Mouse (Mus musculus): ENCODE measurements around the gene Smad1.
A peak's percentile ranks its signal among the peaks of the same experiment; 100 is the strongest.
"Not testable (repeated sequence)": the region's sequence is repeated elsewhere in the genome, so short reads cannot be mapped to it uniquely, and the experiment has no call there.

Smad1 gene

DNA sequence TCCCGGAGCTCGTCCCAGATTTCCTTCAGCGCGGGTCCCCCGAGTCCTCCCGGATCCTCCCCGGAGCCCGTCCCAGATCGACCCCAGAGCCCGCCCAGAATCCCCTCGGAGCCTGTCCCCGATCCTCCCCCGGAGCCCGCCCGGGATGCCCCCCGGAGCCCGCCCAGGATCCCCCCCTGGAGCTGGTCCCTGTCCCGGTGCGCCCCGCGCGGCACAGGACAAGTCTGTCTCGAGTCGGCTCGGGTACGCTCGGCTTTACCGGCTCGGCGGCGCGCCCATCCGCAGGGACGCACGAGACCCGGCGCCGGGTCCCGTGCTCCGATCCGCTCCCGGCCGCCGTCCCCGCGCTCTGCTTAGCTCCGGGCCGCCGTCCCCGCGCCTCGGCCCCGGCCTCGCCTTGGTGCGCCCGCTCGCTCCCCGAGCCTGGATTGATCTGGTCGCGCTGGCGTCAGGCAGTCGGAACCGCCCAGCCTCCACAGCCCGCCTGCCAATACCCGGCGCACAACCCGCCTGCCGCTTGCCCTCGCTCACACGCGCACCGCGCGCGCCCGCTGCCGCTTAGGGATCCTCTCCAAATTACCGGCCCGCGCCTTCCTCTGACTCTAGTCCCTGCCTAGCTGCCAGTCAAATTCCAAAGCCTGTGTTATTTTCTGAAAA lies at the start of gene Smad1:
TSS of gene Smad1 (minus strand) at position 525 of the 657 bp plus-strand sequence.
- peak; percentile 91 for DNase-seq (ENCODE audit: low spot score)

DNA sequence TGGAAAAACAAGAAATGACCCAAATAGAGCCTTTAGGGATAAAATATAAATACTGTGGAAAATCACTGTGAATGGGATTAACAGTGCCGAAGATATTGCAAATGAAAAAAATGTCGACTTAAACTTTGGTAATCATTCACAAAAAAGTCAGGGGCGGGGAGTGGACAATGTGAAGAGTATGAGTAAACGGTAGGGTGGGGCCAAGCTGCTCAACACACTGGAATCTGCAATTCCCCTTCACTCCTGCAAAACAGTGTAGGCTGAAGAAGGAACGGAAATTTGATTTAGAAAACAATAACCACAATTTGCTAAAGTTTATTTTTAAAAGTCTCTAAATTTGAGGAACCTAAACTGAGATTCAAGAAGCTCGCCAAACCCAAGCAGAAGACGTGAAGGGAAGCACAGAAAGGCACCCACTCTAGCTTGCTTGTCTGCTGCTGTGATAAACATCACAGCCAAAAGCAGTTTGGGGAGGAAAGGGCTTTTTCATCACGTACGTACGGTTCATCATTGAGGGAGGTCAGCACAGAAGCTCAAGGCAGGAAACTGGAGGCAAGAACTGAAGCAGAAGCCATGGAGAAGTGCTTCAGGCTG lies 48.0 kb upstream of the Smad1 start:
- DNase-seq (ENCODE audit: low spot score) = no peak

DNA sequence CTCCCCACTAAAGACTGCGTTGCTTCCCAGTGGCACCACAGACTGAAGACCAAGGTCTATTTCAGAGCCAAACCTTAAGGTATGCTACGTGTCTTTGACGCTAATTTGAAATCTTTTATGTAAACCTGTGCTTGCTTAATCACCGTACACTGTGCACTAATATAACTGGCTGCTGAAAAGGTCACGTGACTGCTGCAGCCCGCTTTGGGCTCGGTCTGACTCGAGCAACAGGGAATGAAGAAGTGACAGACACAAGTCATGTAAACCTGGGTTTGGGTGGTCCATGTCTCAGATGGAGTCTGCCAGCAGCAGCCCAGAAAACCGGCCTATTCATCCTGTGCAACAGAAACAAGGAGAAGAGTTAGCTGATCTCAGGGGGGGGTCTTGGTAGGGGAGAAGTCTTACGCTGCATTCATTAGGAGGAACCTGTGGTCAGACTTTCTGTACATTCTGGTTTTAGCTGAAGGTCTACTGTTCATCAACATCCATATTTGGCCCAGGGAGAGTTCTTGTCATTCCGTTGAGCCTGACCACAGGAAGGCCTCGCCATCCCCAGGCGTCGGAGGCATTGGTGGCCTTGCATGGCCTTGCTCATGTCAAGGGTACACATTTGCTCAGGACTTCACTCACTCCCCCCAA lies 44.3 kb upstream of the Smad1 start:
- no peak for DNase-seq (ENCODE audit: low spot score)

DNA sequence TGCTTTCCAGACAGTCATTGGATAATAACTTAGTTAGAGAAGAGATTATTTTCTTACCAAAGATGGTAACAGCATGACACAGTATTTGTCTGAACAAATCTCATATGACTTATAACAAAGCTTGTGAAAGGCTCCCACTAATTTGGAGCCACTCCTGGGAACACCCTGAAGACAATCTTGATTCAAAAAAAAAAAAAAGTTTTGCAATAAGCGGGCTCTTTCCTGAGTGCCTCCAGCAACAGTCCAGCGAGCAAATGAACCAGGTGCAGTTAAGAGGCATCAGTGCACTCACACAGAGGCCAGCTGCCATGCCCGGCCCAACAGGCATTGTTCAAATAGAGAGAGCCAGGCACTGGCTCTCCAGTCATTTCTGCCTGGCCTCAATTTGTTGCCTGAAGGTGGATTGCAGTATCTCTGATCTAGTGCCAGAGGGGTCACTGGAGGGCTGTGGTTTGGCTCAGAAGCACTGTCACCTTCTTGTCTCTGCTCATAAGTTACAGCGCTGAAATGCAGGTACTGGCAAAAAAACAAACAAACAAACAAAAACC lies 34.7 kb upstream of the Smad1 start:
- DNase-seq (ENCODE audit: low spot score) = no peak

DNA sequence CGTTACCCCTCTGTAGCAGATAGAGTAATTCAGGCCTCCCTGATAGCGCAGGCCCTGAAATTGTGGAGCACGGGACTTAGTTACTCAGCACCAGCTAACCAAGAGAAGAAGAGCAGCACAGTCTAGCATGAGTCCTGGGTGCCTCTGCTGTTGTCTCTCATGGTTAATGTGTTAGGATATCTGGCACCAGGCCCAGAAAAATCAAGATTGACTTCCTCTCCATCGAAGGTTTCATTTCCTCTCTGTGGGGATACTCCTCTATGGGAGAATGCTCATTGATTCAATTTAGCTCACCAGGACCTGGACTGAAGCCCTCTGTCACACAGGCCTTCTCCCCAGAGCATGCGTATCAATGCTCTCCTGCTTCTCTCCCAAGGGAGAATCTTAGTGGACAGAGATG lies 15.6 kb upstream of the Smad1 start:
- no peak for DNase-seq (ENCODE audit: low spot score)

DNA sequence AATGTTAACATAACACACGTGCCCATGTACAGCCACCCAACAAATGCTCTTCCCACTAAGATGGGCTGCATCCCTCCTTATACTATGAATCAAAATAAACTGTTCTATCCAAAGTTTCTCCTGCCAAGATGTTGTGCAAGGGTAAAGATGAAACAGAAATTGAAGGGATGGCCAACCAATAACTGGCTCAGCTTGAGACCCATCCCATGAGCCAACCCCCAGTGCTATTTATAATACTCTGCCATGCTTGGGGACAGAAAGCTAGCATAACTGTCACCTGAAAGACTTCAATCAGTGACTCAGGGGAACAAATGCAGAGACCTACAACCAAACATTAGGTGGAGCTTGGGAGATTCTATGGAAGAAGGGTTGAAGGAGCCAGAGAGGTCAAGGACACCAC lies 11.2 kb upstream of the Smad1 start:
- DNase-seq (ENCODE audit: low spot score) = no peak

DNA sequence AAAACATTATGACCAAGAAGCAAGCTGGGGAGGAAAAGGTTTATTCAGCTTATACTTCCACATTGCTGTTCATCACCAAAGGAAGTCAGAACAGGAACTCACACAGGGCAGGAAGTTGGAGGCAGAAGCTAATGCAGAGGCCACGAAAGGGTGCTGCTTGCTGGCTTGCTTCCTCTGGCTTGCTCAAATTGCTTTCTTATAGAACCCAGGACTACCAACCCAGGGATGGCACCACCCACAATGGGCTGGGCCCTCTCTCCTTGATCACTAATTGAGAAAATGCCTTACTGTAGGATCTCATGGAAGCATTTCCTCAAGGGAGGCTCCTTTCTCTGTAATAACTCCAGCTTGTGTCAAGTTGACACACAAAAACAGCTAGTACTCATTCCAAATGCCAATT lies 8.0 kb upstream of the Smad1 start:
- DNase-seq (ENCODE audit: low spot score) = not testable (repeated sequence)

DNA sequence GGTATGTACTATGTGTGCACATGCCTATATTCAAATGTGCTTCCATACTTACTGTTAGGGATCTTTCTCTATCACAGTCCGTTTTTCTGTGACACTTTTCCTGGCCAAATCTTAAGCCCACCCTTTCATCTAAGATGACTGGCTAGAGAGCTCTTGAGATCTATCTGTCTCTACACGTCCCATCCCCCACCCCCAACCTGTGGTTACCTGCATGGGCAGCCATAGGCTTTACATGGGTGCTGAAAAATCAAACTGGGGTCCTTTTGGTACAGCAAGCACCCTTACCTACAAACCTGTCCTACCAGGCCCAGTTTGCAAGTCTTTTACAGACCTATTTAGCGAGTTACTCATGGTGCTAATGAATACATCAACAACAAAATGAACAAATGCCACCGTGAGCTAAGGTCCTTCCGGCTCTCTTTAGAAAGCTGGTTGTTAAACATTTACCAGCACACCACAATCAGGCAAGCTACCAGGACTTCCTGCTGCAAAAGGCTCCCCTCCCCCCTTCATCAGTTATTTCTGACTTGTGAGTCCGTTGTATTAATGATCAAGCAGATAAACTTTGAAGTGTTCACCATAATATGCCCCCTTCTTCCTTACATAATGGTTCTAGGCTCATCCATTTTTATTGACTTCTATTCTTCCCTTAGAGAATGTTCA lies 5.7 kb upstream of the Smad1 start:
- no peak for DNase-seq (ENCODE audit: low spot score)

DNA sequence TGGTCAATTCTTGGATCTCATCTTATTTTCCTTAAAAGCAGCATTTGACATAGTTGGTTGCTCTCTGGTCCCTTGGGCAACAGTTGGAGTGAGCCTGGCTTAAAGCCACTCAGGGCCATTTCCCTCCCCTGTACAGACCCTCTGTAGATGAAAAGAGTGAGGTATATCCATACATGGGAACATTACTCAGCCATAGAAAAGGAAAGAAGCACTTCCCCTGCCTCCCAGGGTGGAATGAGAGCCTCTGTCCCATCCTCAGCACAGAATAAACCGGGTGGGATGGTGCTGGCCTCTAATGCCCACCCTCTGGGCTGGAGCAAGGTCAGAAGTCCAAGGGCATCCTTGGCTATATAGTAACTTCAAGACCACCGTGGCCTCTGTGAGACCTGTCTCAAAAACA lies 1.4 kb upstream of the Smad1 start:
- no peak for DNase-seq (ENCODE audit: low spot score)

DNA sequence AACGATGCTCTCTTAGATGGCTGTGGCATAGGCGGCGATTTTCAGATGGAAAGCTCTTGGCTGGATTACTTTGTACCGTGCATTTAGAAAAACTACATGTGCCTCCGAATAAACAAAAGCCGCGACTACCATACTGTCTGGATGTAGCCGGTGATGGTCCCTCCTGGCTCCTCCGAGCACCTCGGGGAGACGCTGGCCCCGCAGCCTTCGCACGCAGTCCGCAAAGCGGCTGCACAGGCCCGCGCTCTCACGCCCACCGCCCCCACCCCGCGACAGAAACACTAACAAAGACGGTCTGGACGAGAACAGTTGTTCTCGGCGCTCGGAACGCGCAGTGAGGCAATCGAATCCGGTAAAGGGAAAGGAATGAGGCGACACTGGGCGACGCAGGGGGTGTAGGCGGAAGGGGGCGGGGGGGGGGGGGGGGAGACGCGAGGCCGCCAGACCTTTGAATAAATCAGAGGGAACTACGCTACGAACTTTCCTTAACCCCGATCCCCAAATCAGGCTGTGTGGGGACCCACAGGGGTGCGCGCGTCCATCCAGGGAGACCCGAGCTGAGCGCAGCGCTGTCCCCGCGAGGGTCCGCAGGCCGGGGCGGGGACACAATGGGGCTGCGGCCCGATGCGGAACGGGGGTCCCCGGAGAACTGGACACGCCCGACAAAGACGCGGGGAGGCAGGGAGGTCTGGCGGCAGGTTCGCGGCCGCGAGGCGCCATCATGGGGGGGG lies 902 bp downstream of the Smad1 start:
- peak; percentile 27 for DNase-seq (ENCODE audit: low spot score)

DNA sequence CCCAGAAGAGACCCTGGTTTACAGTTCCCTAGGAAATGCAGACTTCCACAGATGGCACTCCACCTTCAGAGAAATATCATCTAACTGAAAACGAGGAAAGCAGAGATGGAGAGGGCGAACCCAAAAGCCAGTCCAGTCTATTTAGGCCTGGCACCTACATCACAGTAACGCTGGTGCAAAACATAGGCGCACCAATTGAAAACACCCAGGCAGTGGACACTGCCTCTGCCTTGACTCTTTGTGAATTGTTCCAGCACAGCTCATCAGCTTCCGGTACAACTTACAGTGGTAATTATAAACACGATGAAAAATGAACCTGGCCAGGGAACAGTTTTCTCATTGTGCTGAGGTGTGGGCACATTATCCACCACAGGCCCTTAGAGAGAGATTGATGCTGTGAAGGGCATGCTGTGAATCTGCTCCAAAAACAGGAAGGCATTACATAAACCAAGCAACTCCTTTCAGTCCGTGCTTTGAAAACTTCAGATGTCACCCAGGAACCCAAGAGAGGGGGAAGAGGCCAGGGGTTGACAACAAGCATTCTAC lies 1.5 kb downstream of the Smad1 start:
- DNase-seq (ENCODE audit: low spot score) = no peak

DNA sequence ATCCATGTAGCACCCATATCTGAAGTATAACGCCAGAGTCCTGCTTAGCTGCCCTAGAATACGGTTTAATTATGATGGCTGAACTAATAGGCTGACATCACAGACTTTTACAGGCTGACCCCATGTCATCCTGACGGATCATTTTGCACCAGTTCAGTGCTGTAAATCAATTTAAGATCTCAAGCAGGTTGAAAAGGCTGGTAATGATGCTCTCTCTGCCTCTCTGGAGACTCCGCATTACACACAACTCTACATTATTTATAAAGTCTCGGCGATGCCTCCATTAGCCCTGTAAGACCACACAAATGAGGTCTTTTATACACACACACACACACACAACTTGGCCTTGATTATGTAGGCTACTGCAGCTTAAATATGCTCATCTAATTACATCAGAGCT lies 2.4 kb downstream of the Smad1 start:
- DNase-seq (ENCODE audit: low spot score) = no peak

DNA sequence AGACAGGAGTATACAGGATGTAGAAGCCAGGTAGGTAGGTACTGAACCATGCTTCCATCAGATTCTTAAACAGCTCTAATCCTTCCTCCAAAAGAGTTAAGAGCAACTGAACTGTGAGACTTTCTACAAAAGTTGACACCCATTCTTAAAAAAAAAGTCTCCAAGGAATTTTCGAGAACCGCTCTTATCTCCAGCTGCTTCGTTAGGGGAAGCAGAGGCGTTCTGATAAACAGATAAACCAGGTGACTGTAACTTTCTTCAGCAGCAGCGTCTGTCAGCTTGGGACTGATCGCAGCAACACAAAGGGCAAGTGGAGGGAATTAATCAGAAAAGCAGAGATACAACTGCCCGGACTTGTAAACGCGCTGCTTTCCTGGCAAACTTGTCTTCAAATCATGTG lies 5.3 kb downstream of the Smad1 start:
- DNase-seq (ENCODE audit: low spot score) = no peak

DNA sequence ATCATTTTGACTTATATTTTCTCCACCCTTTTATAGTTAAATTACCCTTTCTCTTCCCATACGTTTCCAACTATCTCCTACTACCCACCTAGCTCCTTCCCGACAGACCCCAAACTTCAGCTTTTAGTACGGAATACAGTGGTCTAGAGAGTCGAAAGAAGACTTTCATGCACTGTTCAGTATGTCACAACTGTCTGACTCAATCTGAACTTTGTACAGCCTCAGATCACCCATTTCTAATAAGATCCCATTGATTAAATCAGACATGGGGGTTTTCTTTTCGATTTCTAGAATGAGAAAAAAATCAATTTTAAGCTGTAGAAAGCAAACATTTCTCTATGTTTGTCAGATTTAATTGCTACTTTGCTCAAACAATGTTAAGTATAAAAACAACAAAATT lies 6.1 kb downstream of the Smad1 start:
- DNase-seq (ENCODE audit: low spot score) = no peak

DNA sequence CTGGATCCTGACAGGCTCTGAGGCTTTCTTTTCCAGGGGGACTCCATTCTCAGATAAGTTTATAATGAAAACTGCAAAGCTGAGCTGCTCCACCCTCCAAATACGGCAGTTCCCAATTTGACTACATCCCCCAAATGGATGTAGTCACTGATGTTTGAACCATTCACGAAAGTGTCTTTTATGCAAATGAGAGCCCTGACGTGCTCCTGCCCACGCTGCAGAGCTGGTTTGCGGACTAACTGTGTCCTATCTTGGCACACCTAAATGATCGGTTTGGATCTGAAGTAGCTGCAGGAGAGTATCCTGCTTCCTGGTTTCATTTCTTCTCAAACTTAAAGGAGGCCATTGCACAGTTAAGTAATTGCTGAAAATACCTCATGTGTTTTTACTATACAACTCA lies 6.7 kb downstream of the Smad1 start:
- DNase-seq (ENCODE audit: low spot score) = no peak

DNA sequence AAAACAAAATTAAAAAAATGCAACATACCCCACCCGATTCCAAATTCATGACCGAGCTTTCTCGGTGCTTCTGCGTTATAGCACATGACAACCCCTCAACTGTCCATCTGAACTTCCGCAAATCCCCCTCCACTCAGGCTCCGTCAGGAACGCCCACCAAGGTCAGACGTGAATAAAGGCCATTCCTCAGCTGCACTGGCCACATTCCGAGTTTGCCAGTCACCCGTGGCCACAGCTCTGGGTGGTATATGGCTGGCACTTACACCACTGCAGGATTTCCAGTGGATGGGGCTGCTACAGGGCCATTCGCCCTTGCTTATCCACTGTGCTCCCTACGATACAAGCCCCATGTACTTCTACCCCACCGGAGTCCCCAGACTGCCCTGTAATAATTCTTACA lies 7.9 kb downstream of the Smad1 start:
- DNase-seq (ENCODE audit: low spot score) = no peak

DNA sequence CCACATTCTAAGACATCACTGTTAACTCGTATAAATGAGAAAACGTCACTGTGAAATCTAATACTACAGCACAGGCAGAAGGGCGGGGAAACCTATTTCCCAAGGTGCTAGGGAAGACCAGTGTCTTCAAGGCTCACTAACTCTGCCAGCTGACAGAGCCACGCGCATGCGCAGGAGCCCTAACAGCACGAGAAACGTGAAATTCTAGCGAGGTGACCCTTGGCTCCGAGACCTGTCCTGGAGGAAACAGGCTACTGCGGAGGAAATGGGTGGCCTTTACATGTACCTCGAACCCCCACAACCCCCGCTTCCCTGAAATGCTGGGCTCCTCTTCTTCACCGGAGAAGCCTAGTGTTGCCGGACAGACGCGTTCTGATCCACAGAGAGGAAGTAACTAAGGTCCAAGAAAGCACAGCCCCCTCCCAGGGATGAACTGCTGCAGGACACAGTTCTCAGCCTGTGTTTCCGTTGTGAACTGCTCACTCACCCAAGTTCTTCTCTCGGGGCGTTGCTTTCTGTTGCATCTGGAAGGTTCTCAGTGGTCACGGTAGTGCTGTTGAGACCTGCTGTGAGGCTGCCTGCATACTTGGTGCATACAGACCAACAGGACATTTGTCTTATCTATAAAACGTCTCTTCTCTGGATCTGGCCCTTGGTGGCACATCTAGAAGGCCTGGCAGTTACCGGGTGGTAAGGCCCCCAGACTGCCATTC lies 10.1 kb downstream of the Smad1 start:
- DNase-seq (ENCODE audit: low spot score) = peak; percentile 59

DNA sequence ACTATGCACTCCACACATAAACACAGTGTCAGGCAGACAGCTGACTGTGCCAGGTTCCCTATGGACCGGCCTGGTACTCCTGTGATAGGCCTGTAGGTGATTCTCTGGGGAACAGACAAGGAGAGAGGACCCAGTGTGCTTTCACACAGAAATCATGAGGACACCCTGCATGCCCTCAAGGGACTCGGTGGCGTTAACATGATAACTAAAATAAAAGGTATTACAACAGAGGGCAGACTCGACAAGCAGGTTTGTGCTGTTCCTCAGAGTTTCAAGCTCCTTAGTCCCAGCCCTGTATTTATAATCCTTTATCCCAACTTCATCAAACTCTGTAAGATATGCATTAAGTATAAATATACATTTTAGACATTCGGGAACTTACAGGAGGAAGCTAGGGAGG lies 12.5 kb downstream of the Smad1 start:
- DNase-seq (ENCODE audit: low spot score) = no peak

DNA sequence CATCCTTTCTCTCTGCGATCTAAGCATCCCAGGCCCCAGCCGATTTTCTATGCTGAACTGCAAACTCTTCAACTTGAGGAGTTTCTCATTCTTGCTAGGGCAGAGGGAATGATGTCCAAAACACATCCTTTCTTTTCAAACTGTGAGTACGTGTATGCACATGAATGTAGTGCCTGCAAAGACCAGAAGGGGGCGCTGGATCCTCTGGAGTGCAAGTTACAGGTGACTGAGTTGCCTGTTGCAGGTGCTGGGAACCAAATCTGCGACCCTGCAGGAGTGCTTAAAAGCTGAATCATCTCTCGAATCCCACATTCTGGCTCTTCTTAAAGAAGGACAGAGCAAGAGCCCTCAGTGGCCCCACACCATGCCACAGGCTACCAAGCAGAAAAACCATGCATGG lies 13.0 kb downstream of the Smad1 start:
- peak; percentile 24 for DNase-seq (ENCODE audit: low spot score)

DNA sequence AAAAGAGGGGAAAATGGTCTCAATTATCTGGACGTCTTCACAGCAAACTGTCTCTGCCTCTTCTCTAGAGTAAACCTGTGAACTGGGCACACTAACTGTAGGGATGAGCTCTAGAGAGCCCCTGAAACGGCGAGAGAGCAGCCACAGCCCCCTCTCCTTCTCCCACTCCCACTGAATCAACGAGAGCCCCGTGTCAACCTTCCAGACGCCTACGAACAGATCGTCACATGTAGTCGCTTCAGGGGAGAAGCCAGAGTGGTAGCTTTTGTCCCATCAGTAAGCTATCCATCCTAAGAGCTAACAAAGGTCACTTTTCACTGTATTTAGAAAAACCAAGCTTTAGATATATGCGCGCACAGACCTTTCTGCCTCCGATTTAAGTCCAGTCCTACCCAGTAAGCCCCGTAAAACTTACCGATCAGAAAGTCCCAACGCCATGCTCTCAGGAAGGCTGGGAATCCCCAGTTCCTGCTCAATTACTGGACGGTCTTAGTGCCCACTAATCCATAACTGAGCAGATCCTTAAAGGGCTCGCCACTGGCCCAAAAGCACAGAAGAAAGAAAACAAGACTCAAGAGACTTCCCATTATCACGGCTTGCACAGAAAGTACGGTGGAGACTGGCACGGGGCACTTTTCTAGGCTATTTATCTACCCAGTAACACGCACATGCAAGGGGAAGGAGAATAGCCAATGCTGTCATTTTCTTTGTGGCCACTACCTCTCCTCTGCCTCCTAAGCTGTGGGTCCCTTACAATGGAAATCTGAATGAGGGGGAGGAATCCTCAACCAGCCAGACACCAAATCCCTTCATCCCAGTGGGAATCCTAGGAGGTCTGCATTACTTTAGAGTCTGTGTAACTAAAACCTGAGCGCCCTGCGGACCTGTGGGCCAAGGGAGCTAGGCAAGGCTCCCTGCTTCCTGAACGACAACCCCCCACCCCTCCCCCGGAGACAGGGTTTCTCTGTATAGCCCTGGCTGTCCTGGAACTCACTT lies 14.7 kb downstream of the Smad1 start:
- no peak for DNase-seq (ENCODE audit: low spot score)

All from testis, postnatal 14 days (tissue).